Mouse (Mus musculus) heart, postnatal 0 days (tissue): ENCODE measurements at regions not wholly inside any gene's neighbourhood (a gene's known extent, or its start where the extent isn't known, plus 50 kb on each side); places are given as distances from the start of the nearest gene placed in this dataset.

Experiments used
- CTCF ChIP-seq: IDR thresholded peaks from 2 replicates; pipeline ENCODE4 v1.5.1; 2016; ENCODE audit warnings: antibody characterized with exemption, control low read depth, low read depth
- EP300 ChIP-seq: IDR thresholded peaks from 2 replicates; pipeline ENCODE4 v1.6.1; 2016; ENCODE audit warnings: antibody characterized with exemption, low read depth

GRCm38 (mm10) chr14:67622911-67623310, 1613.9 kb upstream of the Gulo start:
- TF ChIP-seq CTCF: no peak
- TF ChIP-seq EP300: no peak
